Mouse (Mus musculus) urinary bladder, postnatal 4 days (tissue): Measurements from ENCODE around the gene Zc3h12c.

ENCODE experiments used
- DNase-seq, 2 experiments: peaks; one replicate each; pipeline ENCODE4 v3.0.0; 2021 to 2022; ENCODE audit warnings: low spot score in 2 of 2

The Zc3h12c gene

GRCm38 (mm10) chr9:52167863-52168685 is at the start of gene Zc3h12c:
Gene Zc3h12c, minus strand, starts transcription at chr9:52168572.
- peak; percentile 62 for DNase-seq

- no peak for DNase-seq
These were observed 49.3 kb upstream of the Zc3h12c start for GRCm38 (mm10) chr9:52217636-52218035.

- no peak for DNase-seq
These were observed 46.9 kb upstream of the Zc3h12c start for GRCm38 (mm10) chr9:52215291-52215690.

GRCm38 (mm10) chr9:52212416-52212815 is 44.0 kb upstream of the Zc3h12c start:
- DNase-seq: no peak

DNA sequence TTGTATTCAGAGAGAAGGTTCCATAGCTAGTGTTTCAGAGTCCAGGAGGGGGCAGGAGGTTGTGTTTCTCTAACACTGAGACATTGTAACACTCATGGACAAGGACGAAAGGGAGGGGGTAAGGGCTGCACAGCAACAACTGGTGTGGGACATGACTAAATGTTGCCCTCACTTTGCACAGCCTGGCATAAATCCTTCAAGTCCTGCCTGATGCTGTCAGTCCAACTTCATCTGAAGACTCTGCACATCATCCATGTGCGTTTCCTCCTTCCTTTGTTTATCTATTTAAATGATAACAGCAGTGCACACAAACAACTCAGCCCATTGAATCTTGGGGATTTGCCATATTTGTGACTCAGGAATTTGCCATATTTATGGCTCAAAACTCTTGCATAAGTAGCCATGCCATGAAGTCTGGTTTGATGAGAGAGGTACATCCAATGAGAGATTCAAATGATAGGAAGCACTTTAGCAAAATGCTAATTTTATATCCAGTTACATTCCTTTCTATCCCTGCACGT is 40.2 kb upstream of the Zc3h12c start:
- DNase-seq: no peak

DNA sequence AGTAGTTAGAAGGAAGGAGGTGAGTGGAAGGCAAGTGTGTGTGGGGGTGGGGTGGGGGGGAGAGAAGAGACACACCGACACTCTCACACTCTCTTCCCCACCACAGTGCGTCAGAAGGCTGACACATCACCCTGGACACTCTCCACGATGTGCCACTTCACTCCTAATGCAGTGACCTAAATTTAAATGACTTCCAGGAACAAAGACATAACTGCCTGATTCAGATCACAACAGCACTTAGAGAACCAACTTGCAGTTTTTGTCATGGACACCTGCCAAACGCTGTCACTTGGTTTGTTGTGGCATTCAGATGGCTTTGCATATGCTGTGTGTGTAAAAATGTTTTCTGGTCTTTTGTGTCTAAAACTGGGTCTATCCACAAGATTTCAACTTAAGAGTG is 34.8 kb upstream of the Zc3h12c start:
- DNase-seq: no peak

GRCm38 (mm10) chr9:52200271-52200670 is 31.9 kb upstream of the Zc3h12c start:
- no peak for DNase-seq

DNA sequence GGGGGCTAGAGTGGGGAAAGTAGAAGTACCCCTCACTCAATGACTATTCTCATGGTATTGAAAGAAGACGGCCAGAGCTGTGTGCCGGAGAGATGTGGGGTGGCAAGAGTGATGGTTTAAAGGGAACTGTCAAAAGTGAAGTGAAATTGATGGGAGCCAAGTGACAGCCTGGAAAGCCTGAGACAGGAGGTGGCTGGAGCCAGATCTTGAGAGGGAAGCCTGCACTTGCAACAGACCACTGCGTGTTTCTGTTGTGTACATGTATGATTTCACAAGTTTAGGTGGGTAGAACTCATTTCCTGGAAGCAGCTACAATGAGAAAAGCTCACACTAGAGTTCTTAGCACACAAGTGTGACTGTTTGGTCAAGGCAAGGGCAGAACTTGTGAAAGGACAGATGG is 27.5 kb upstream of the Zc3h12c start:
- no peak for DNase-seq

- no peak for DNase-seq
These were observed 25.5 kb upstream of the Zc3h12c start for GRCm38 (mm10) chr9:52193851-52194250.

DNA sequence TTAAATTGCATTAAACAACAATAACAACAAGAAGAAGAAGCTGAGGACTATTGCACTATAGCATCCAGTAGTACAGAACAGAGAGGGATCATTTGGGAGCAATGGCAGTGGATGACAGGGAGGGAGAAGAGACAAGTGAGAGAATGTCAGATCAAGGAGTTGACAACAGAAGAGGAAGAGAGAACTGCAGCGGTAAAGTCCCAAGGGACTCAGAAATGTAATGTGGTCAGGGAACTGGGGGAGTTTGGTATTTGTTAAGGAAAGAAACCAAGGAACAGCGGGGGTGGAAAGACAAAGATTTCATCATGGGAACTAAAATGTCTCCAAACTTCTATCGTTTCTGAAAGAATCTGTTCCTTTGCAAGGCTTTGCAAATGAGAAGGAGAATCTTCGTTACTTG is 22.5 kb upstream of the Zc3h12c start:
- DNase-seq: no peak

- no peak for DNase-seq
These were observed 19.7 kb upstream of the Zc3h12c start for GRCm38 (mm10) chr9:52188106-52188505.

DNA sequence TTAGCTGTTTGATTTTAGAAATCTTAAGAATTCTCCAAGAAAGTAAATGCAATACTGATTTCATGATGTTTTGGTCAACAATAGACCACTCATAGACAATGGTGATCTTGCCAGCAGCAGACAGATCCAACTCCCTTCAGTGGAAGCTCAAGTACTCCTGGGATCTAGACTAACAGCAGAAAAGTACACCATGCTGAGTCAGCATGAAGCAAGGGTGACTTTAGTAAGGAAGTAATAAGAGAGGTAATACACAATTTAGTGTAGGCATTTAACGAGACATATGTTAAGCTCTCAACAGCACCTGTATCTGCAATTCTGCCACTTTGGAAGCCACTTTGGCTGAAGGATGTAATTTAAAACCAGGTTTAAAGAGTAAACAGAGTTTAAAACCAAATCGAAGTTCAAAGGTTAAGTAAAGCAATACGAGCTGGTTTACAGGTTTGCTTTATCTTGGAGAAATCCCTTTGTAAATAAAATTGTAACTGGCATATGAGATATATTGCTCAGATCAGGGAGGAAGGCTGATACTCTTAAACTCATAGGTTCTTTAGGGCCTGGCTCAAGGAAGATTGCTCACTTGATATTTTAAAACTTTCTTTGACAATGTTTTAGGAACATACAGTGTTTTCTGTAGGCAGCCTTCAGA is 18.0 kb upstream of the Zc3h12c start:
- DNase-seq: no peak

DNA sequence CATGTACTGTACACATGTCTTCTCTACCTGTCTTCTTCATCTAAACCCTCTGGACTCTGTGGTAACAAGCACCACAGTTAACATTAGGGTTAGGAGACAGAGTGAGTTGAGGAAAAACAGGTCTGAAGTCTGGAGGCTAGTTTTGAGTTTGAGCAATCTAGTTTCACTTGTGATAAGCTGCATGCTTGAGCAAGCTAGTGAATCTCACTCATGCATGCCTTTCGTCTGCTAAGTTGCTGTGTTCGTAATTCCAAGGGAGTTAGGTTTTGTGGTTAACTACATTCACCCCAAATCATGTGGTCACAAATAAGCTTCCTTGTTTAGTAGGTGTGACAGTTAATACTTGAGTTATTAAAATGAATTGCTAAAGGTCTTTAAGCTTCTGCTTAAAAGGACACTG is 13.0 kb upstream of the Zc3h12c start:
- no peak for DNase-seq

DNA sequence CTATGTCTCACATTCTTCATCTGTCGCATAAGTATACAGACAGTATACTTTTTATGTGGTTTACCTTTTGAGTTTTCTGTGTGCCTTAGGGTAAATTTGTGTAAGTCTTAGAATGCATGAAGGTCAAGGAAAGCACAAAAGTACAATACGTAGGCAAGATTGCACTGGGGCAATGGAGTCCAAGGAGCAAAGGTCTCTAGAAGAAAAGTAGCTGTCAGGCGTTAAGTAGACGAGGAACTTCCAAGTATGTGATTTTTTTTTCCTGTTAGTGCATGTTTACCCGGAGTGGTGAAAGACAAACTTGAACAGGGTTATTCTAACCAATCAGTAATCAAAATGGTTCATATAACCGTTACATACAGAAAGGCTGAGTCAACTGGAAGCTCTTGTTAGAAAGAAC is 12.5 kb upstream of the Zc3h12c start:
- DNase-seq: no peak

- no peak for DNase-seq
These were observed 7.0 kb upstream of the Zc3h12c start for GRCm38 (mm10) chr9:52175257-52175859.

GRCm38 (mm10) chr9:52174671-52175111 is 6.3 kb upstream of the Zc3h12c start:
- DNase-seq: no peak

DNA sequence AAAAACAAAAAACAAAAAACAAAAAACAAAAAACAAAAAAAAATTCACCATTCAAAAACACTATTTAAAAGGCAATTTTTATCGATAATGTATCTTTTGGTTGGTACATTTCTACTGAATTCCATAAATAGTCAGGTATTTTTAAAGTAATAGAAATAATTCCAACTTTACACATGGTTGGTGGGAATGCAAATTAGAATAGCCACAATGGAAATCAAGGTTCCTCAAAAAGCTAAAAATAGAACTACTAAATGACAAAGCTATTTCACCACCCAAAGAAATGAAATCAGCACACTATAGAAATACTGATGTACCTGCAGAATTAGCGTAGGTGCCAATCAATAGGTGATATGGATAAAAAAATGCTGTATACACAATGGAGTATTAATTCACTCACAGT is 5.6 kb upstream of the Zc3h12c start:
- DNase-seq: no peak

- DNase-seq: no peak
These were observed 4.2 kb upstream of the Zc3h12c start for GRCm38 (mm10) chr9:52172550-52172949.

GRCm38 (mm10) chr9:52170671-52171070 is 2.3 kb upstream of the Zc3h12c start:
- no peak for DNase-seq

DNA sequence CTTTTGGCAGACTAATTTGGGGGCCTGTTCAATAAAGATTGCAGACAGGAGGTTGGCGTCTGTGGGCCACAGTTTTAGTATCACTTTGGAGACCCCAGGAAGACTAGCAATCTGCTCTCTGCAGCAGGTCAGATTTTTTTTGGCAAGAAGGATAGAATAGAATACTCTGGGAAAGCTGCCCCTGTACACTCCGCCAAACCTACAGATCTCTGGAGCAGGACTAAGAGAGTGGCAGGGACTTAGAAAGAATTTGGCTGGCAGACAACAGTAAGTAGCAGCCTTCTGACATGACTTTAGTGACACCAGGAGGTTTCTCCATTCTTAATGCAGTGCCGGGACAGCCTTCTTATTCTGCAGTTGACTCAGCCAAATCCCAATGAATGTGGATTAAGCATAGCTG is 1.8 kb upstream of the Zc3h12c start:
- DNase-seq: no peak

- peak; percentile 70 to 77 for DNase-seq
These were observed 406 bp upstream of the Zc3h12c start for GRCm38 (mm10) chr9:52168686-52169270.

DNA sequence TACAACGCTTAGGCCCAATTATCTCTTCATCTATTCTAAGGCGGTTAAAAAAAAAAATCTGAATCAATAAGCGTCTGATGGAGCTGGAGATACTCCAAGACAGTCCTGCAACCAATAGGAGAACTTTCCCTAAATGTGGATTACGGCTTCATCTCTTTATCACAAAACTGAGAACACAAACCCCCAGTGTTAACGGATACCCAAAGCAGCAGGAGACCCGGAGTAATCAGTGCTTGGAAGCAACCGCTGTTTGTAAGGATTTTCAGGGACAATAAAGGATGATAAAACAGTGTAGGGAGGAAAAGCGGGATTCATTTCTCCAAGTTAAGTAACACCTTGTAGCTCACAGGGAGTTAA is 888 bp downstream of the Zc3h12c start:
- DNase-seq: no peak
